Mouse (Mus musculus): ENCODE data around the gene Cnn3.

- no peak for TF ChIP-seq GATA1 (IDR thresholded peaks at IDR 0.05; ENCODE audit: borderline replicate concordance, low read length)
- no peak for TF ChIP-seq FLI1 (IDR thresholded peaks at IDR 0.05; ENCODE audit: low read length)
Observed at GRCm38 (mm10) chr3:121449527-121449926, 23.2 kb downstream of the Cnn3 start.
